Mouse (Mus musculus) ES-Bruce4 (cell line): ENCODE measurements at regions not wholly inside any gene's neighbourhood (a gene's known extent, or its start where the extent isn't known, plus 50 kb on each side); places are given as distances from the start of the nearest gene placed in this dataset.

Experiments
- CTCF ChIP-seq: IDR thresholded peaks from one replicate; pipeline ENCODE4 v1.8.1; 2011; ENCODE audit warnings: low read depth, low read length
- POLR2A ChIP-seq: IDR thresholded peaks from one replicate; pipeline ENCODE4 v1.8.1; 2011; ENCODE audit warnings: low read length; ENCODE audit not compliant: insufficient read depth

DNA sequence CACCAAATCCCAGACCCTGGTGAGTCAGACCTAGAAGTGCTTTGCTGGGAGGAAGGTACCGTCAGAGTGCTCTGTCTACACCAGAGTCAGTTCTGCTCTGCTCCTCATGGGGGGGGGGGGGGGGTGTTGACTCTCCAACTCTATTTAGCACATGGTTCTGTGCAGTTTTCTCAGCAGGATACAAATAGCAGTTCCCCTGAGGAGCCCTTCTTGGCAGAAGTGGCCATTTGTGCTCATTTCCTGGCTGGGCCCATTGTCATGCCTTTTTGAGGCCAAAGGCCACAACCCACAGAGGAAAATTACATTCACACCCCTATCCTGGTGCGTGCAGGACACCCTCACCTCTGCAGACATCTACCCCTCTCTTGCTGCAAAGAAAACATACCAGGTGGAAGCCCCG, 118.3 kb downstream of the Psmg1 start:
- TF ChIP-seq CTCF: no peak
- TF ChIP-seq POLR2A: no peak
